In the genomic region with DNA sequence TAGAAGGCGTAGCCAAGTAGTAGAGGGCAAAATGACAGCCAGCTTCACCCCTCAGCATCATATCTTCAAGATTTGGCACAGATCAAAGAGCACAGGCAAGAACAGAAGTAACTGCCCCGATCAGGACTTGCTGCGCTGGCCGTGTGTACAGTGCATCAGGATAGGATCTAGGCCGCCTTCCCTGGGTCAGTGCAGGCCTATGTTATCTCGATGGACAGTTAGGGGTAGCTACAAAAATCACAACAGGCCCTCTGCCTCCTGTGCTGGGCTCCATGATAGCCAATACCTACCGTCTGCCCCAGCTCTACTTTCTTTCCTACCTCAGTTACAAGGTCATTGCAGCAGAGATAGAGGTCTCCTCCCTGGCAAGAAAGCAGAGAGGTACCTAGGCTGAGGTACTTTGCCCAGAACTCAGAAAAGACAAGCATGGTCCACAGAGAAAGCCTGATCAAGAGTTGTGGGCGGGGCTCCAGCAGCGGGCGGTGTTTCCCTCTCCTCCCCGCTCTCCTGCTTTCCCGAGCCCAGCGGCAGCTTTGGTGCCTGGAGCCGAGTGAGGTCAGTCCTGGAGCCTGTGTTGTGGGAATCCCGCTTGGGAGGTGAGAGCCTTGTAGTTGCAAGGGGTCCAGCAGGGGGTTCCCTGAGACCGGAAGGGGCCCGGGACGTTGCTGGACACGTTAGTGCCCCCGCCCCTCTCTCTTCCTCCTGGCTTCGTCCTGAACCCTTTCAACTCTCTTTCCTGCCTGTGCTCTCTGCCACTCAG, we compare ENCODE assay signal across 7 mouse cellular contexts. TPM values are rescaled to one million over a fixed set of nuclear protein-coding genes. Genes with fewer than 3 reads are reported as not detected.
A peak's percentile ranks its signal among the peaks of the same experiment; 100 is the strongest.
DNase-seq lines count a peak whose midpoint lies in the region; ATAC-seq and TF ChIP-seq lines count a peak whose summit lies in the region.

Tlr5 (plus strand) TSS at position 502 of the 760 bp plus-strand sequence.

- WGBS in embryonic facial prominence, embryonic 10.5 days = 21% methylated on average over 21 of the region's 21 CpGs
- WGBS in heart, embryonic 11.5 days (ENCODE audit: insufficient replicate concordance) = 13% methylated on average over 21 of the region's 21 CpGs
- 14% methylated on average over 21 of the region's 21 CpGs for WGBS in lung, postnatal 0 days

- no peak for TF ChIP-seq EP300 in lung, postnatal 0 days (IDR thresholded peaks at IDR 0.05)

- no peaks in the 10 kb centered on the region for H3K36me3 ChIP-seq in embryonic facial prominence, embryonic 10.5 days (replicated peaks)
- H3K36me3 ChIP-seq in heart, embryonic 11.5 days (ENCODE audit: control insufficient read depth, insufficient read depth, low read length) = no peaks in the 10 kb centered on the region
- no peaks in the 10 kb centered on the region for H3K36me3 ChIP-seq in lung, postnatal 0 days (ENCODE audit: insufficient read depth, low read length)

- no peaks in the 10 kb centered on the region for H3K9me3 ChIP-seq in embryonic facial prominence, embryonic 10.5 days
- H3K9me3 ChIP-seq in heart, embryonic 11.5 days (replicated peaks; ENCODE audit: control insufficient read depth, low read length) = no peaks in the 10 kb centered on the region
- no peaks in the 10 kb centered on the region for H3K9me3 ChIP-seq in lung, postnatal 0 days (ENCODE audit: low read length)

- ATAC-seq in heart, embryonic 11.5 days (replicated peaks; ENCODE audit: insufficient number of reproducible peaks, low FRiP score, low TSS enrichment) = peak; percentile 23; the same call in 1 of the 2 replicates
- peak; percentile 37 for ATAC-seq in lung, postnatal 0 days

- H3K4me1 ChIP-seq in embryonic facial prominence, embryonic 10.5 days = peaks cover 57% of the 10 kb centered on the region
- H3K4me1 ChIP-seq in heart, embryonic 11.5 days (ENCODE audit: control insufficient read depth, insufficient read depth, low read length) = peaks cover 42% of the 10 kb centered on the region
- H3K4me1 ChIP-seq in lung, postnatal 0 days (ENCODE audit: insufficient read depth, low read depth, low read length) = peaks cover 22% of the 10 kb centered on the region; the same call in 1 of the 2 replicates

- TF ChIP-seq CTCF in lung, postnatal 0 days (IDR thresholded peaks at IDR 0.05) = no peak

- DNase-seq in adrenal gland, postnatal 14 days = peak; percentile 80
- peak; percentile 71 for DNase-seq in embryonic facial prominence, embryonic 10.5 days (ENCODE audit: low spot score)
- DNase-seq in kidney, adult 9 months = peak; percentile 26
- DNase-seq in lung, postnatal 0 days (ENCODE audit: low spot score) = peak; percentile 84
- peak; percentile 60 for DNase-seq in ovary, postnatal 36 days (ENCODE audit: low spot score)
- DNase-seq in left cerebral cortex, adult 18-20 months (ENCODE audit: low spot score in 2 of 2) = no peak

- peaks cover 51% of the 10 kb centered on the region for H3K27me3 ChIP-seq in embryonic facial prominence, embryonic 10.5 days (replicated peaks; ENCODE audit: low read depth, poor library complexity, severe bottlenecking)
- H3K27me3 ChIP-seq in heart, embryonic 11.5 days (ENCODE audit: control insufficient read depth, insufficient read depth, low read length) = 0 out of 2 replicates have a peak, but pooled peaks cover 5% of the 10 kb centered on the region
- H3K27me3 ChIP-seq in lung, postnatal 0 days (replicated peaks; ENCODE audit: insufficient read depth, low read length) = no peaks in the 10 kb centered on the region

- peak within 1 kb of the TSS; percentile 68 for H3K9ac ChIP-seq in heart, embryonic 11.5 days (ENCODE audit: low read depth, low read length)
- H3K9ac ChIP-seq in lung, postnatal 0 days (replicated peaks; ENCODE audit: low read depth) = 0 out of 2 replicates have a peak within 1 kb of the TSS, but pooled peaks have one; percentile 9

- H3K4me3 ChIP-seq in embryonic facial prominence, embryonic 10.5 days = peak within 1 kb of the TSS; percentile 63
- H3K4me3 ChIP-seq in heart, embryonic 11.5 days (ENCODE audit: low read depth, low read length) = peak within 1 kb of the TSS; percentile 40
- peak within 1 kb of the TSS; percentile 41 for H3K4me3 ChIP-seq in lung, postnatal 0 days (ENCODE audit: low read depth, low read length)

- peak within 1 kb of the TSS; percentile 66 for H3K4me2 ChIP-seq in heart, embryonic 11.5 days
- peak within 1 kb of the TSS; percentile 84 for H3K4me2 ChIP-seq in lung, postnatal 0 days (replicated peaks; ENCODE audit: low read depth, low read length)

- peak within 1 kb of the TSS; percentile 79 for H3K27ac ChIP-seq in embryonic facial prominence, embryonic 10.5 days (replicated peaks)
- peak within 1 kb of the TSS; percentile 77 for H3K27ac ChIP-seq in heart, embryonic 11.5 days (ENCODE audit: low read depth, low read length)
- peak within 1 kb of the TSS; percentile 43 for H3K27ac ChIP-seq in lung, postnatal 0 days (ENCODE audit: low read length)

RNA-seq across cellular contexts. Expression of gene Tlr5, which starts in this region (rescaled TPM):
- 1.2 and 2.3 TPM in 2 replicates for total RNA-seq in adrenal gland, postnatal 14 days (2021)
- 0.15 and 0.37 TPM in 2 replicates for polyA plus RNA-seq in embryonic facial prominence, embryonic 10.5 days (2016; fragmentation: Nextera tagmentation; extraction: Ambion mirVana)
- polyA plus RNA-seq in heart, embryonic 11.5 days (2014; fragmentation: Nextera tagmentation; extraction: Ambion mirVana) = 5.3 and 5.7 TPM in 2 replicates
- 1.5 TPM in 2 replicates for polyA plus RNA-seq in lung, postnatal 0 days (2015; fragmentation: Nextera tagmentation; extraction: Ambion mirVana)
- under 1 TPM; 0.28 to 0.30 TPM for total RNA-seq in left cerebral cortex, adult 18-20 months (2021)

Comparison
In these comparisons a context has a peak if more than half of its experiments do, and no peak if none do; other contexts are left out.
1. Peak in DNase-seq, H3K4me3 ChIP-seq and H3K27ac ChIP-seq in embryonic facial prominence, embryonic 10.5 days; RNA of the gene not detected or under 1 TPM.
2. DNase-seq: peak in adrenal gland, postnatal 14 days (single experiment), kidney, adult 9 months (single experiment), lung, postnatal 0 days (single experiment) and ovary, postnatal 36 days (single experiment); none in left cerebral cortex, adult 18-20 months (0 of 2).
3. Peak in every context shown above with its lines, with median percentiles within 50 percentile points of each other: H3K27ac ChIP-seq and H3K4me3 ChIP-seq.